Mouse (Mus musculus) brain, embryonic 14.5 days (tissue): Measurements from ENCODE around the gene Rdh16.

Source experiments
- CTCF ChIP-seq: fragments of 200-500 bp; IDR thresholded peaks from 2 replicates; pipeline ENCODE4 v1.5.1; 2012; ENCODE audit warnings: inconsistent platforms, mild to moderate bottlenecking, moderate library complexity, borderline replicate concordance; ENCODE audit not compliant: insufficient read depth, insufficient read length; ENCODE audit errors: extremely low read depth
- POLR2A ChIP-seq: fragments of 200-500 bp; IDR thresholded peaks from 2 replicates; pipeline ENCODE4 v1.6.1; 2012; ENCODE audit warnings: mild to moderate bottlenecking, inconsistent platforms, borderline replicate concordance; ENCODE audit not compliant: poor library complexity, insufficient read depth, insufficient read length, severe bottlenecking; ENCODE audit errors: extremely low read depth

- peak; percentile 35; the same call in 1 of the 2 replicates for TF ChIP-seq CTCF
- TF ChIP-seq POLR2A = no peak
These were observed 71.5 kb downstream of the Rdh16 start for GRCm38 (mm10) chr10:127872484-127872883.
